Mouse (Mus musculus): ENCODE results near the gene Gm10644. TPM values are rescaled to one million over a fixed set of nuclear protein-coding genes. Genes with fewer than 3 reads are reported as not detected.

The Gm10644 gene
- total RNA-seq, 2 experiments from 2014 or later, result 0.44 to 0.63 TPM

GRCm38 (mm10) chr8:83977646-83978045 lies 22.6 kb upstream of the Gm10644 start:
- peak overlapping the region; percentile 3; the same call in 1 of the 2 replicates for H3K4me3 ChIP-seq
- intact Hi-C loops (cut with DNase I), result loop anchor here (2.0 kb wide), 1 partner anchor 17 kb away; no protein-coding TSS in a partner anchor
- no peak overlapping the region; the same call in 1 of the 2 replicates for H3K27ac ChIP-seq
- no peak for TF ChIP-seq CTCF (IDR thresholded peaks at IDR 0.05)
- no peak for DNase-seq (ENCODE audit: extremely low spot score in 1 of 2, low spot score in 2 of 2)

GRCm38 (mm10) chr8:83976779-83977350 lies 21.9 kb upstream of the Gm10644 start:
- DNase-seq (ENCODE audit: extremely low spot score in 1 of 2, low spot score in 2 of 2), result no peak
- no peak overlapping the region; the same call in 1 of the 2 replicates for H3K27ac ChIP-seq
- peak; percentile 39 for TF ChIP-seq CTCF (IDR thresholded peaks at IDR 0.05)
- no peak overlapping the region for H3K4me3 ChIP-seq
- intact Hi-C loops (cut with DNase I), result loop anchor here (2.0 kb wide), 1 partner anchor 18 kb away; no protein-coding TSS in a partner anchor

GRCm38 (mm10) chr8:83976101-83976630 lies 21.2 kb upstream of the Gm10644 start:
- intact Hi-C loops (cut with DNase I), result loop anchor here (2.0 kb wide), 1 partner anchor 19 kb away; no protein-coding TSS in a partner anchor

GRCm38 (mm10) chr8:83974521-83974920 lies 19.5 kb upstream of the Gm10644 start:
- intact Hi-C loops (cut with DNase I), result no loop called here
- TF ChIP-seq CTCF (IDR thresholded peaks at IDR 0.05), result no peak
- no peak for DNase-seq (ENCODE audit: extremely low spot score in 1 of 2, low spot score in 2 of 2)
- Histone ChIP-seq H3K27ac (no peak overlapping the region), H3K4me3 (peak overlapping the region; percentile 64)

More at GRCm38 (mm10) chr8:83976101-83976630, 21.2 kb upstream of the Gm10644 start:
- Histone ChIP-seq H3K4me3 (no peak overlapping the region), H3K27ac (no peak overlapping the region)
- DNase-seq (ENCODE audit: extremely low spot score in 1 of 2, low spot score in 2 of 2), result no peak
- peak; percentile 47 for TF ChIP-seq CTCF (IDR thresholded peaks at IDR 0.05)

- DNase-seq (ENCODE audit: extremely low spot score in 1 of 2, low spot score in 2 of 2), result no peak
- intact Hi-C loops (cut with DNase I), result no loop called here
- H3K27ac ChIP-seq, result peak overlapping the region; percentile 81
- peak overlapping the region; percentile 64 for H3K4me3 ChIP-seq
- no peak for TF ChIP-seq CTCF (IDR thresholded peaks at IDR 0.05)
Observed at GRCm38 (mm10) chr8:83973161-83974031, 18.4 kb upstream of the Gm10644 start.

- intact Hi-C loops (cut with DNase I), result loop anchor here (1.0 kb wide), 1 partner anchor 17 kb away; the partner anchor contains the start of genes Asf1b and Gm10644
- H3K27ac ChIP-seq, result peak within 1 kb of the TSS; percentile 88
- peak; percentile 98 to 99 for DNase-seq (ENCODE audit: extremely low spot score in 1 of 2, low spot score in 2 of 2)
- H3K4me3 ChIP-seq, result peak within 1 kb of the TSS; percentile 64
- no peak for TF ChIP-seq CTCF (IDR thresholded peaks at IDR 0.05)
Observed at GRCm38 (mm10) chr8:83972150-83973120, 17.4 kb upstream of the Gm10644 start, which contains the start of gene Prkaca. Gene Prkaca, plus strand, starts transcription at chr8:83972993.

GRCm38 (mm10) chr8:83971661-83972060 lies 16.7 kb upstream of the Gm10644 start:
- intact Hi-C loops (cut with DNase I), result loop anchor here (1.0 kb wide), 1 partner anchor 16 kb away; the partner anchor contains the start of genes Asf1b and Gm10644
- Histone ChIP-seq H3K4me3 (peak overlapping the region; percentile 64), H3K27ac (no peak overlapping the region)
- DNase-seq (ENCODE audit: extremely low spot score in 1 of 2, low spot score in 2 of 2), result no peak
- TF ChIP-seq CTCF (IDR thresholded peaks at IDR 0.05), result no peak

GRCm38 (mm10) chr8:83971121-83971520 lies 16.1 kb upstream of the Gm10644 start:
- intact Hi-C loops (cut with DNase I), result no loop called here
- Histone ChIP-seq H3K27ac (no peak overlapping the region), H3K4me3 (no peak overlapping the region)
- no peak for TF ChIP-seq CTCF (IDR thresholded peaks at IDR 0.05)
- DNase-seq (ENCODE audit: extremely low spot score in 1 of 2, low spot score in 2 of 2), result no peak

- TF ChIP-seq CTCF (IDR thresholded peaks at IDR 0.05), result no peak
- Histone ChIP-seq H3K4me3 (no peak overlapping the region), H3K27ac (no peak overlapping the region)
- DNase-seq (ENCODE audit: extremely low spot score in 1 of 2, low spot score in 2 of 2), result no peak
- intact Hi-C loops (cut with DNase I), result loop anchor here (5.0 kb wide), 1 partner anchor 230 kb away; no protein-coding TSS in a partner anchor
Observed at GRCm38 (mm10) chr8:83967701-83968100, 12.7 kb upstream of the Gm10644 start.

GRCm38 (mm10) chr8:83964015-83964765 lies 9.2 kb upstream of the Gm10644 start:
- no peak for TF ChIP-seq CTCF (IDR thresholded peaks at IDR 0.05)
- no peak overlapping the region for H3K27ac ChIP-seq
- DNase-seq (ENCODE audit: extremely low spot score in 1 of 2, low spot score in 2 of 2), result no peak
- H3K4me3 ChIP-seq, result no peak overlapping the region
- intact Hi-C loops (cut with DNase I), result no loop called here
